Mouse (Mus musculus): ENCODE data around the gene Pja2.
"Not testable (repeated sequence)": the region's sequence is repeated elsewhere in the genome, so short reads cannot be mapped to it uniquely, and the experiment has no call there.

Gene Pja2

DNA sequence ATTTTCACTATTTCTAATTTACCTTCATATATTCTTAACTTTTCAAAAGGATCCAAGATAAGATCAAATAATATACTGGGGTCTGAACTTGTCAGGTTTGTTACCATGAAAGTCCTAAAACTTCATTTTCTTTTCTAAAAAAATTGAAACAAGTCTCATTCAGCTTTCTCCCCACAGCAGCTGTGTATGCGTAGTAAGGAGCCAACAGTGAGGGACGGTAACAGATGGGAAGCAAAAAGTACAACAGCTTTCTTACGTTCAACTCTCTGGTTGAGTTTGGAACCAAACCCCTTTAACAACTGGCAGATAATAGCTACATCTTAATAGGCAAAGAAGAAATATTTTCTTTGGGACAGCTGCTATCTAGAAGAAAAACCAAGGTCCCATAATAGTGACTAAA lies 50.3 kb downstream of the Pja2 start:
- not testable (repeated sequence) for DNase-seq (ENCODE audit: extremely low spot score)

DNA sequence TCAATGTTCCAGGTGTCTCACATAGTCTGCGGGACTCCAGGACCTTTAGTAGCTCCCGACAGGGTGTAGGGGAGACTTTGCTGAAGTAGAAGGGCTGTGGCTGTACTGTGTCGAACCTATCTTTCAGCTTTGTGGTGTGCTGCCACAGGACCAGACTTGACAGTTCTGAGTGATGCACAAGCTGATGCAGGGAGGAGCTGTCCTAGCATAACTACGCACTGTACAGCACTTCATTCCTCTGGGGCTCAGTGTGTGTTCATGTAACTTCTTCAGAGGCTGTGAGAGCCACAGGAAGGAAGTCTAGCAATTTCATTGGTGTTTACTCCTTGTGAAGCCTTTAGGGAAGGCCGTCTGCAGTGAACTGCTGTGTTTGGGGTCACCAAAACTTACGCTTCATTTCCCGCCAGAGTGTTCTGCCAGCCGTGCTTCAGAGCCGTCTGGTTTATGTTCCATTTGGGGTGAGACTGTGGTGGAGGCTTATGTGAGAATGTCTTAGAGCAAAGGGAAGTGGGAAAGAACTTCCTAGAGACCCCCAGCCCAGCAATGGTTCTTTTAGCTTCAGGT lies 54.0 kb downstream of the Pja2 start:
- no peak for DNase-seq (ENCODE audit: extremely low spot score)

DNA sequence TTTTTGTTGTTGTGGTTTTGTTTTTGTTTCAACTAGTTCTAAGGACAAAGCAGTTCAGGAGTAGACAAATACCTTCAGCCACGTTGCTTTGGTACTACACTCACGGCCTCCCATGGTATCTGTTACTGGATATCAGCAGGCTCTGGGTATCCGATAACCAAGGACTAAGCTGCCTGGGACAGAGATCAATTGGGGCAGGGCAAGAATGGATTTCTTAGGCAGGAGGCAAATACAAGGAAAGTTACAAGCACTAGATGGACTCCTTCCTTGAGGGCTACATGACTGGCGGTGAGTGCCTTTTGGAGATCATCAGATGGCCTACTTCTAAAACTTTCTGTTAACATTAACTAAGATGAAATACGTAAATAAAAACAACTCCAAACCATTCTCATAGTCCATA lies 55.0 kb downstream of the Pja2 start:
- no peak for DNase-seq (ENCODE audit: extremely low spot score)

DNA sequence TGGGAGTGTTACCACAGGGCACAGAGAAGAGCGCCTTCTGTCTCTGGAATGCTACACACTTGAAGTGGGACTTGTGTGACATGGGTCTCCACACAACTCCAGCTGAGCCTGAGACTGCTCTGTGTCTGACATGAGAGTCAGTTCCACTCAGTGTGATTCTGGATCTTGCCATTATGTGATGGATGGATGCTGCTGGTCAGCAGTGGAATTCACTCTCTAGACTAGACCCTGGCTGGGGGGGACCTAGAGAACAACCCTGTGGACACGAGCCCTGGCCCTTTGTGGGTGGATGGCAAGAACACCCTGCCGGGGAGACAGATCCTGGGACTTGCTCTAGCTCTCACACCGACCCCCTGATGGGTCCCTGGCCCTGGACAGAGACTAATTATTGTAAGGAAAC lies 56.5 kb downstream of the Pja2 start:
- no peak for DNase-seq (ENCODE audit: extremely low spot score)

DNA sequence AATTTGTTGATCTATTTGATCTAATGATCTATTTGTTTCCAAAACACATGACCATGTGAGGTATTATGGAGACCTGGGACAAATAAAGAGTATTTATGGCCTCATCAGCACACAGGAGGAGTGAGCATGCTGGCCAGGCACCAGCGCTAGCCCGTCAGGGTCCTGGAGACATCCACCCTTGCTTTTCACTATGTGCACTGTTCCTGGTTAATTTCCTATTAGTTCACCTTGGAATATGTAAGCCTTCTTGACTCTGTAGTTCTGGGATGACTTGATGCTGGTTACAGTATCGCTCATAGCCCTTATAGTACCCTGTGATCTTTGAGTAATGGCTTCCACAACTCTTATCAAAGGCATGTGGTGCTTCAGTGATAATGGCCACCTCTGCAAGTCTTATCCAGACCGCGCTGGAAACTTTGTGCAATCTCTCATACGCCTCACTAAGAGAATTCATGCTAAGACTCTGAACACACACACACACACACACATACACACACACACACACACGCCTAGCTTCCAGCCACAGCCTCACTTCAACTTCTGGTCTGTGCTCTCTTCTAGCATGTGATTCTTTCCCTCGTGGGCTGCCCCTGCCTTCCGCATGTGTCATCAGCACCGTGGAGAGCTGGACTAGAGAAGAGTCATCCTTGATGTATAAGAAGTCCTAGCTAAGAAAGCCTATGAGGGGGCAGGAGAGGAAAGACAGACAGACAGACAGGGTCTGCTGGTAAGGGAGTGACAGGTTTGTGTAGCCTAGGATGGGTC lies 57.2 kb downstream of the Pja2 start:
- no peak for DNase-seq (ENCODE audit: extremely low spot score)

DNA sequence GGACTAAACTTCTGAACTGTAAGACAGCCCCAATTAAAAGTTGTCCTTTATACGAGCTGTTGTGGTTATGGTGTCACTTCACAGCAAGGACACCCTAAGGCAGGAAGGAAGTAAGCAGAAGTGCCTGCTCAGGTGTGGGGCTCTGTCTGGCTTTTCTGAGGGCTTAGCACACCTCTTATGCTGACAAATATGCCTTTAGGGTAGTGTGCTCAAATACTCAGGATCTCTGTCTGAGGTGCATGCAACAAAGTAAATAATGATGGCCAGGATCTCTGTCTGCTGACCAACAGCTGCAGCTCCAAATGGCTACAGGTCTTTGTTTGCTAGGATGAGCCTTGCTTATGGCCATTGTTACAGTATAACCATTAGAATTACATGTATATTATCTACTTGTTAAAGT lies 71.1 kb downstream of the Pja2 start:
- no peak for DNase-seq (ENCODE audit: extremely low spot score)

DNA sequence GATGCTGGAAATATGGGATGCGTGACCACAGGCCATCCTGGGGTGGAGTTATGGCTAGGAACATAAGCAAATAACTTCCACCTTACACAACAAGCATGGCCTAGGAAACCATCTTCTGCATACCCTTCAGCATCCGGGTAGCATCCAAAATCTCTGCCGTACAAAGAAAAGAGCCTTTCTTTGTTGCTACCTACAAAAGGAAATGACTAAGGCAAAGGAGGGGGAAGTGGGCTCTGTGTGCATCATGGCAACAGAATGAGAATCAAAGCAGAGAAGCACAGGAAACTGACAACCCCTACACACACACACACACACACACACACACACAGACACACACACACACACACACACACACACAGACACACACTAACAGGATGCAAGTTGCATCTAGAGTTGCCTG lies 83.5 kb downstream of the Pja2 start:
- no peak for DNase-seq (ENCODE audit: extremely low spot score)

DNA sequence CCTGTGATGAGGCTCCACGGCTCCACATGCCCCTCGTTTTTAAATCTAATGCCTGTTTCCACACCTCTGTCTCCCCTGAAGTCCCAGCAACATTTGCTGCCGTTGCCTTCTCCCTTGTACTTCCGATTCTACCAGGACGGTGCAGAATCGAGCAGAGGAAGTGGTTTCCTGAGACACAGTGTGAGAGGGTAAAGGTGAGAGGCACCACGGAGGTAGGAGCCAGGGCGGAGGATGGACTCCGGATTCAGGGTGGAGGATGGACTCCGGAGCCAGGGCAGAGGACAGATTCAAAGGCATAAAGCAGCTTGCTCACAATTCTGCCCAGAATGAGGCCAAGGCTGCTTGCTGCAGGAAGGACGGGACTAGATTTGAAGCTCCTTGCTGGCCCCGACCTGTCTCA lies 88.8 kb downstream of the Pja2 start:
- DNase-seq (ENCODE audit: extremely low spot score): no peak

DNA sequence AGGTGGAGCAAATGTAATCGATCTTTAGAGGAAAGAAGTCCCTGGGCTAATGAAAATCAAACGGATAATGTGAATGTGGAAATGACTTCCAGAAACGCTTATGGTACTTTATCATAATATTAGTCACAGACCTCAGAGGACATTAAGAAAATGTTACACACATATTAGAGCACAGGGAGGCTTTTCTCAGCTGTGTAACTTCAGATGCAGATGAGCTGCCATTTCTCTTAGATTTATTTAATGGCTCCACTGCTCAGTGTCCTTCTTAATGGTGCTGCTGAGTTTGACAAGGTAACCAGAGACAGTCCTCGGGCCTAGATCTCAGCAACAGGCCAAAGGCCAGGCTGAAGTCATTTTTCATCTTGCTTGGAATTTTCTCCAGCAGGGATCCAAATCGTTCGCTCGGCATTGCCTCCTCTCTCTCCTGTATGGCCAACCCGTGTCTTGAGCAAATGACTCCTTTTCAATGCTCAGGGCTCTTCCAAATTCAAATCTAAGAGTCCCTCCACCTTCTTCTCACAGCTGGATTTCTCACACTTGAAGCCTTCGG lies 89.3 kb downstream of the Pja2 start:
- DNase-seq (ENCODE audit: extremely low spot score): no peak

DNA sequence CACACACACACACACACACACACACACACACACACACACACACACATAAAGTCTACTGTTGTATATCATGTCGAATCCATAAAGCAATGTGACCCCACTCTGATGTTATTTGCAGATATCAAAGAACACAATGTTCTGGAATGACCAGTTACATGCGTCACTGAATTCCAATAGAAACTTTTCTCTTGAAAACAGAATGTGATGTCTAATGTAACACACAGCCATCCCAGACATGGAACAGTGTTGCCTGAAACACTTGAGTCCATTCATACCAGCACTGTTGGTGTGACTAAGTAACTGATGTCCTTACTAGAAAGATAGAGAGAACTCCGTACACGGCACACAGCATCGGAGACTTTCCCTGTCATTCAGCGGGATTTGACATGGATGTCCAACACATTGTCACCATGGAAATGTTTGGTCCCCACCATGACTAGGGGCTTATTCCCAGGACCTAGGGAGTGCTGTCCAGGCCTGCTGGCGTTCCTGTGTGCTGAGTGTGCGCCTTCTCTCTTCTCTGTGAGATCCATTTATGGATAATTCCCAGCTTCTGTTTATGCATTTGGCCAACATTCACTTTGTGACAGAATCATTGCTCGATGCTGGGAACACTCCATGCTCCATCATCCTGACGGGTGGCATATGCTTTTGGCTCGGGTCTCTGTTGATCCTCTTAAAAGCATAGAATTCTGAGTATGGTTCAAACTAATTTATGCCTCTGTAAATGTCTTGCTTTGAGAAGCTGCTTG lies 90.0 kb downstream of the Pja2 start:
- no peak for DNase-seq (ENCODE audit: extremely low spot score)

DNA sequence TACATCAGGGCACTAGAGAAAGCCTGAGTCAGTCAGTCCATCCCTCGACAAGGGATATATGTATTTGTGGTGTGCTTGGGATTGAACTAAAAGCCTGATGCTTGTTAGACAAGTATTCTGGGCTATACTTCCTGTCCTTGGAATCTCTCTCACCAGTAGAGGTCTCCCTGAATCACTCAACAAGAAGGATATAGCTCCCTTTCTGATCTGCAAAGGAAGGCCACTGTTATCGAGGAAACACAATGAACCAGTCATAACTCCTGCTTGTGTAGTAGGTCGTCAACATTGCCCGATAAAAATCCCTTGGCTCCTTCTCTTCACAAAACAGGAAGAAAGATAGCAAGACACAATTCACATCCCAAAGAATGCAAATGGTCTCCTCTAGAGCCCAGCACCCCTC lies 99.6 kb downstream of the Pja2 start:
- no peak for DNase-seq (ENCODE audit: extremely low spot score)

DNA sequence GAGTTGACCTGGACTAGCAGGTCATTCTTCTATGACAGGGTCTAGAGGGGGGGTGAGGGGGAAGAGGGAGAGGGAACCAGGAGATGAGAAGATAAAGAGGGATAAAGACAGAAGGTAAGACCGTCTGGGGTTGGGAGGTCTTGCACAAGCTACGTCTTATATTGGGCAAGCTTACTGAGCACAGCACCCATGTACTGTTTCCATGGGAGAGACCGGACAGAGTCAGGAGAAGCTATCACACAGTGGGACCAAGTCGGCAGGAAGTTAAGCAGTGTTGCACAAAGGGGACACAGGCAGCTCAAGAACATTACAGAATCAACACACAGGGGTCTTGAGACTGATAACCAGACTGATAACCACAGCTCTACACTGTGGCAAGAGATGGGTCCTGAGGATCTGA lies 100.1 kb downstream of the Pja2 start:
- DNase-seq (ENCODE audit: extremely low spot score): not testable (repeated sequence)

DNA sequence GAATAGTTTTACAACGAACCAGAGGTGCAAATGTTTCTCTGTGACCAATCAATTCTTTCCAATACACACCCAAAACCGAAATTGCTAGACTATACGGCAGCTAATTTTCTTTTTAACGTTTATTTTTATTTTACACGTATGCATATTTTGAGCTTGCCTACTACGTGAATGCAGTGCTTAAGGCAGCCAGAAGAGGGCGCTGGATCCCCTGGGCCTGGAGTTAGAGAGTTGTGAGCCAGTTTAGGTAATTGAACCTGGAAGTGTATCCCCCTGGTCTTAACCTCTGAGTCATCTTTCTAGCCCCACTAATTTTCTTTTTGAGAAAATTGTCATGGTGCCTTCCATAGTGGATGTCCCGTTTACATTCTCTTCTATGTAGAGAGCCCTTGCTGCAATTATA lies 100.5 kb downstream of the Pja2 start:
- no peak for DNase-seq (ENCODE audit: extremely low spot score)

All from embryo, embryonic 9.5 days (tissue).